Mouse (Mus musculus) embryonic stem cell, embryonic (primary cell): ENCODE results near the gene Gm42791.

ENCODE experiments used
- CTCF ChIA-PET, 4 experiments: fragments of 300-600 bp in 2 of 4; fragments of 350-600 bp in 2 of 4; sonication (Branson Sonifier 250); formaldehyde crosslinking; loops; one replicate each; lab custom pipeline; 2022; ENCODE audit warnings: inconsistent platforms in 2 of 4; lab: Charles Lee
- POLR2A ChIA-PET, 4 experiments: fragments of 300-600 bp in 2 of 4; fragments of 350-600 bp in 2 of 4; sonication (Branson Sonifier 250); formaldehyde crosslinking; loops; one replicate each; lab custom pipeline; 2022; ENCODE audit warnings: antibody characterized with exemption in 4 of 4, inconsistent platforms in 1 of 4; lab: Charles Lee

Gene Gm42791

GRCm38 (mm10) chr5:148994706-148995414, at the start of gene Gm42791:
Gm42791 (minus strand) TSS chr5:148995147.
- ChIA-PET POLR2A (interaction anchor here in 3 of 4 experiments (0.5 to 1.3 kb wide), 7 partner anchors 10 to 117 kb away, joined by 3 to 4 read pairs (median 3); no protein-coding TSS in a partner anchor), CTCF (interaction anchor here in 2 of 4 experiments (0.6 to 1.0 kb wide), 2 partner anchors 11 to 34 kb away, joined by 4 to 9 read pairs; no protein-coding TSS in a partner anchor)

- POLR2A ChIA-PET, result interaction anchor here in 3 of 4 experiments (0.6 to 3.4 kb wide), 5 partner anchors 10 to 263 kb away, joined by 3 to 21 read pairs (median 3); no protein-coding TSS in a partner anchor
- CTCF ChIA-PET, result no interaction called here
Measured at GRCm38 (mm10) chr5:149044067-149044466, 49.1 kb upstream of the Gm42791 start.

GRCm38 (mm10) chr5:149043240-149043639, 48.3 kb upstream of the Gm42791 start:
- ChIA-PET POLR2A (interaction anchor here in 1 of 4 experiments (1.3 kb wide), 1 partner anchor 10 kb away, joined by 4 read pairs; no protein-coding TSS in a partner anchor), CTCF (no interaction called here)

- POLR2A ChIA-PET, result interaction anchor here in 2 of 4 experiments (0.9 to 1.6 kb wide), 3 partner anchors 8 to 140 kb away, joined by 3 read pairs; no protein-coding TSS in a partner anchor
- CTCF ChIA-PET, result interaction anchor here (0.5 to 1.5 kb wide), 12 partner anchors 8 to 415 kb away, joined by 3 to 5 read pairs (median 3); no protein-coding TSS in a partner anchor
Measured at GRCm38 (mm10) chr5:149039825-149040224, 44.9 kb upstream of the Gm42791 start.

- CTCF ChIA-PET, result interaction anchor here in 2 of 4 experiments (0.5 to 0.8 kb wide), 3 partner anchors 25 to 718 kb away, joined by 3 to 22 read pairs (median 3); no protein-coding TSS in a partner anchor
- POLR2A ChIA-PET, result interaction anchor here in 2 of 4 experiments (0.7 to 0.8 kb wide), 5 partner anchors 15 to 727 kb away, joined by 3 to 4 read pairs (median 3); no protein-coding TSS in a partner anchor
Measured at GRCm38 (mm10) chr5:149037729-149038128, 42.8 kb upstream of the Gm42791 start.

GRCm38 (mm10) chr5:149036920-149037319, 42.0 kb upstream of the Gm42791 start:
- POLR2A ChIA-PET, result interaction anchor here in 3 of 4 experiments (0.7 to 0.8 kb wide), 3 partner anchors 16 to 1470 kb away, joined by 3 to 8 read pairs (median 4); no protein-coding TSS in a partner anchor
- CTCF ChIA-PET, result interaction anchor here in 2 of 4 experiments (0.6 to 1.0 kb wide), 3 partner anchors 30 to 159 kb away, joined by 3 to 6 read pairs (median 3); no protein-coding TSS in a partner anchor

GRCm38 (mm10) chr5:149032438-149032837, 37.5 kb upstream of the Gm42791 start:
- CTCF ChIA-PET, result no interaction called here
- POLR2A ChIA-PET, result interaction anchor here in 3 of 4 experiments (0.6 to 2.3 kb wide), 9 partner anchors 8 to 246 kb away, joined by 3 to 8 read pairs (median 4); partner anchors contain the start of genes Hmgb1 (in 1 of the 3) and Uspl1 (in 1 of the 3)

GRCm38 (mm10) chr5:149031199-149031750, 36.3 kb upstream of the Gm42791 start:
- CTCF ChIA-PET, result interaction anchor here in 3 of 4 experiments (0.5 to 1.4 kb wide), 11 partner anchors 8 to 306 kb away, joined by 3 to 7 read pairs (median 3); no protein-coding TSS in a partner anchor
- POLR2A ChIA-PET, result interaction anchor here in 3 of 4 experiments (0.5 to 2.3 kb wide), 23 partner anchors 9 to 382 kb away, joined by 3 to 8 read pairs (median 4); partner anchors contain the start of genes Gm42791 (in 2 of the 3), Hmgb1 (in 1 of the 3) and Uspl1 (in 1 of the 3)

GRCm38 (mm10) chr5:149030103-149030502, 35.2 kb upstream of the Gm42791 start:
- ChIA-PET CTCF (interaction anchor here in 1 of 4 experiments (0.6 to 0.9 kb wide), 2 partner anchors 32 to 306 kb away, joined by 3 to 4 read pairs; no protein-coding TSS in a partner anchor), POLR2A (interaction anchor here (0.6 to 2.3 kb wide), 7 partner anchors 9 to 1770 kb away, joined by 3 to 8 read pairs (median 4); no protein-coding TSS in a partner anchor)

GRCm38 (mm10) chr5:149028394-149028793, 33.4 kb upstream of the Gm42791 start:
- ChIA-PET POLR2A (interaction anchor here in 2 of 4 experiments (0.7 kb wide), 2 partner anchors 23 to 123 kb away, joined by 3 read pairs; no protein-coding TSS in a partner anchor), CTCF (interaction anchor here in 2 of 4 experiments (0.7 kb wide), 2 partner anchors 39 to 269 kb away, joined by 3 to 4 read pairs; no protein-coding TSS in a partner anchor)

- POLR2A ChIA-PET, result no interaction called here
- CTCF ChIA-PET, result no interaction called here
Measured at GRCm38 (mm10) chr5:149027389-149027788, 32.4 kb upstream of the Gm42791 start.

GRCm38 (mm10) chr5:149021120-149021519, 26.2 kb upstream of the Gm42791 start:
- POLR2A ChIA-PET, result interaction anchor here in 3 of 4 experiments (1.1 to 2.0 kb wide), 3 partner anchors 9 to 11 kb away, joined by 5 to 8 read pairs (median 5); no protein-coding TSS in a partner anchor

GRCm38 (mm10) chr5:149020681-149021062, 25.7 kb upstream of the Gm42791 start:
- CTCF ChIA-PET, result interaction anchor here in 1 of 4 experiments (0.6 to 1.5 kb wide), 2 partner anchors 14 to 68 kb away, joined by 3 read pairs; no protein-coding TSS in a partner anchor
- POLR2A ChIA-PET, result interaction anchor here in 3 of 4 experiments (1.1 to 2.0 kb wide), 4 partner anchors 10 to 93 kb away, joined by 3 to 8 read pairs (median 5); no protein-coding TSS in a partner anchor

More at GRCm38 (mm10) chr5:149021120-149021519, 26.2 kb upstream of the Gm42791 start:
- CTCF ChIA-PET, result interaction anchor here in 2 of 4 experiments (0.6 to 1.5 kb wide), 4 partner anchors 11 to 689 kb away, joined by 3 to 5 read pairs (median 3); no protein-coding TSS in a partner anchor

- ChIA-PET CTCF (interaction anchor here in 1 of 4 experiments (1.5 kb wide), 1 partner anchor 14 kb away, joined by 3 read pairs; no protein-coding TSS in a partner anchor), POLR2A (interaction anchor here in 3 of 4 experiments (1.1 to 2.0 kb wide), 5 partner anchors 9 to 94 kb away, joined by 3 to 8 read pairs (median 5); no protein-coding TSS in a partner anchor)
Measured at GRCm38 (mm10) chr5:149020059-149020680, 25.2 kb upstream of the Gm42791 start.

GRCm38 (mm10) chr5:149017666-149018415, 22.9 kb upstream of the Gm42791 start:
- ChIA-PET CTCF (interaction anchor here in 1 of 4 experiments (0.6 kb wide), 1 partner anchor 81 kb away, joined by 3 read pairs; no protein-coding TSS in a partner anchor), POLR2A (no interaction called here)

GRCm38 (mm10) chr5:149017181-149017580, 22.2 kb upstream of the Gm42791 start:
- ChIA-PET POLR2A (no interaction called here), CTCF (no interaction called here)
